Mouse (Mus musculus): ENCODE results near the gene Gm8257.
"Not testable (repeated sequence)": the region's sequence is repeated elsewhere in the genome, so short reads cannot be mapped to it uniquely, and the experiment has no call there.

Gm8257 gene

GRCm38 (mm10) chr14:44706356-44706755, at the start of gene Gm8257:
Gene Gm8257 (minus strand): TSS chr14:44706456.
- not testable (repeated sequence) for DNase-seq (ENCODE audit: low spot score)

- no peak for DNase-seq (ENCODE audit: low spot score)
Measured at GRCm38 (mm10) chr14:44750240-44750639, 44.0 kb upstream of the Gm8257 start, which contains the start of gene Gm8267. Gene Gm8267 (minus strand): TSS chr14:44750340.

GRCm38 (mm10) chr14:44742789-44743188, 36.5 kb upstream of the Gm8257 start:
- DNase-seq (ENCODE audit: low spot score), result not testable (repeated sequence)

- not testable (repeated sequence) for DNase-seq (ENCODE audit: low spot score)
Measured at GRCm38 (mm10) chr14:44730711-44731110, 24.5 kb upstream of the Gm8257 start.

GRCm38 (mm10) chr14:44627737-44628136, 78.5 kb downstream of the Gm8257 start, which contains the start of gene Gm5624:
Gene Gm5624 (minus strand): TSS chr14:44627938.
- not testable (repeated sequence) for DNase-seq (ENCODE audit: low spot score)
